Mouse (Mus musculus) cerebellum, adult 11-12 months (tissue): ENCODE results near the gene Cbx1.

Experiments used
- DNase-seq: peaks from one replicate; pipeline ENCODE4 v3.0.0; 2022

Gene Cbx1

GRCm38 (mm10) chr11:96788871-96789795 lies at the start of gene Cbx1:
Cbx1 (plus strand) TSS chr11:96789127.
- DNase-seq = peak; percentile 87

- no peak for DNase-seq
Measured at GRCm38 (mm10) chr11:96740796-96741195, 48.1 kb upstream of the Cbx1 start.

GRCm38 (mm10) chr11:96741995-96742394 lies 46.9 kb upstream of the Cbx1 start:
- DNase-seq = no peak

GRCm38 (mm10) chr11:96743000-96743399 lies 45.9 kb upstream of the Cbx1 start:
- no peak for DNase-seq

- DNase-seq = no peak
Measured at GRCm38 (mm10) chr11:96743891-96744290, 45.0 kb upstream of the Cbx1 start.

- DNase-seq = no peak
Measured at GRCm38 (mm10) chr11:96746648-96747047, 42.3 kb upstream of the Cbx1 start.

- no peak for DNase-seq
Measured at GRCm38 (mm10) chr11:96747555-96747954, 41.4 kb upstream of the Cbx1 start.

- no peak for DNase-seq
Measured at GRCm38 (mm10) chr11:96755298-96755697, 33.6 kb upstream of the Cbx1 start.

- DNase-seq = no peak
Measured at GRCm38 (mm10) chr11:96757421-96757820, 31.5 kb upstream of the Cbx1 start.

GRCm38 (mm10) chr11:96758402-96758801 lies 30.5 kb upstream of the Cbx1 start:
- no peak for DNase-seq

- DNase-seq = peak; percentile 51
Measured at GRCm38 (mm10) chr11:96760042-96760441, 28.9 kb upstream of the Cbx1 start.

GRCm38 (mm10) chr11:96761984-96762383 lies 26.9 kb upstream of the Cbx1 start:
- no peak for DNase-seq

- peak; percentile 92 for DNase-seq
Measured at GRCm38 (mm10) chr11:96762742-96763470, 26.0 kb upstream of the Cbx1 start.

GRCm38 (mm10) chr11:96764511-96765350 lies 24.2 kb upstream of the Cbx1 start:
- DNase-seq = no peak

GRCm38 (mm10) chr11:96765645-96766044 lies 23.3 kb upstream of the Cbx1 start:
- no peak for DNase-seq

- no peak for DNase-seq
Measured at GRCm38 (mm10) chr11:96766555-96766954, 22.4 kb upstream of the Cbx1 start.

- DNase-seq = no peak
Measured at GRCm38 (mm10) chr11:96767096-96767495, 21.8 kb upstream of the Cbx1 start.

- no peak for DNase-seq
Measured at GRCm38 (mm10) chr11:96768240-96768639, 20.7 kb upstream of the Cbx1 start.

- no peak for DNase-seq
Measured at GRCm38 (mm10) chr11:96771274-96771975, 17.5 kb upstream of the Cbx1 start.

- no peak for DNase-seq
Measured at GRCm38 (mm10) chr11:96772413-96772812, 16.5 kb upstream of the Cbx1 start.

- DNase-seq = no peak
Measured at GRCm38 (mm10) chr11:96774536-96774935, 14.4 kb upstream of the Cbx1 start.

- DNase-seq = no peak
Measured at GRCm38 (mm10) chr11:96775063-96775462, 13.9 kb upstream of the Cbx1 start.
